Mouse (Mus musculus) neural tube, embryonic 14.5 days (tissue): ENCODE data around the gene Gcc1. TPM values are rescaled to one million over a fixed set of nuclear protein-coding genes. Genes with fewer than 3 reads are reported as not detected.

Source experiments
- ATAC-seq: fragments of 200-750 bp; cut with Nextera tagmentation; 2 replicates; pipeline ENCODE4 v1.8.0; 2017; ENCODE audit warnings: low read depth, mild to moderate bottlenecking, moderate TSS enrichment, moderate library complexity
- H3K27ac ChIP-seq: fragments of 300-500 bp; sonication (generic); 2 replicates; pipeline ENCODE4 v1.5.1; 2014; ENCODE audit warnings: low read depth, mild to moderate bottlenecking, control low read depth, low read length, moderate library complexity, mixed read lengths
- H3K27me3 ChIP-seq: fragments of 300-500 bp; sonication (generic); 2 replicates; pipeline ENCODE4 v1.6.1; 2014; ENCODE audit warnings: low read length; ENCODE audit not compliant: control insufficient read depth, insufficient read depth
- H3K36me3 ChIP-seq: fragments of 300-500 bp; sonication (generic); 2 replicates; pipeline ENCODE4 v1.6.1; 2014; ENCODE audit warnings: low read length, mixed read lengths; ENCODE audit not compliant: control insufficient read depth, insufficient read depth
- H3K4me1 ChIP-seq: fragments of 300-500 bp; sonication (generic); 2 replicates; pipeline ENCODE4 v1.6.1; 2014; ENCODE audit warnings: low read length; ENCODE audit not compliant: control insufficient read depth, insufficient read depth
- H3K4me2 ChIP-seq: fragments of 300-500 bp; sonication (generic); 2 replicates; pipeline ENCODE4 v1.6.1; 2014; ENCODE audit warnings: mild to moderate bottlenecking, low read depth, low read length, control low read depth
- H3K4me3 ChIP-seq: fragments of 300-500 bp; sonication (generic); 2 replicates; pipeline ENCODE4 v1.5.1; 2014; ENCODE audit warnings: low read depth, low read length, control low read depth, mixed read lengths
- H3K9ac ChIP-seq: fragments of 300-500 bp; sonication (generic); replicated peaks from 2 replicates; pipeline ENCODE4 v1.6.1; 2014; ENCODE audit warnings: low read depth, mild to moderate bottlenecking, control low read depth, low read length, mixed read lengths
- H3K9me3 ChIP-seq: fragments of 300-500 bp; sonication (generic); 2 replicates; pipeline ENCODE4 v1.6.1; 2016; ENCODE audit warnings: low read length; ENCODE audit not compliant: control insufficient read depth
- whole genome bisulfite sequencing: fragments of 180-500 bp; shearing (Covaris S2); extraction: QIAGEN DNeasy Blood & Tissue Kit; methylation state at CpG from one replicate; pipeline ENCODE4 v1.1.7; 2014; 5-methylcytosine and 5-hydroxymethylcytosine counted together
- polyA plus RNA-seq: library from polyadenylated mRNA; unstranded; fragments of >200 nt; fragmentation: Nextera tagmentation; extraction: Ambion mirVana; gene quantifications from 2 replicates; pipeline ENCODE4 v1.2.1, GENCODE M21; 2014

Gcc1 gene
- polyA plus RNA-seq, 1 experiment from 2014 or later = 5.9 TPM

DNA sequence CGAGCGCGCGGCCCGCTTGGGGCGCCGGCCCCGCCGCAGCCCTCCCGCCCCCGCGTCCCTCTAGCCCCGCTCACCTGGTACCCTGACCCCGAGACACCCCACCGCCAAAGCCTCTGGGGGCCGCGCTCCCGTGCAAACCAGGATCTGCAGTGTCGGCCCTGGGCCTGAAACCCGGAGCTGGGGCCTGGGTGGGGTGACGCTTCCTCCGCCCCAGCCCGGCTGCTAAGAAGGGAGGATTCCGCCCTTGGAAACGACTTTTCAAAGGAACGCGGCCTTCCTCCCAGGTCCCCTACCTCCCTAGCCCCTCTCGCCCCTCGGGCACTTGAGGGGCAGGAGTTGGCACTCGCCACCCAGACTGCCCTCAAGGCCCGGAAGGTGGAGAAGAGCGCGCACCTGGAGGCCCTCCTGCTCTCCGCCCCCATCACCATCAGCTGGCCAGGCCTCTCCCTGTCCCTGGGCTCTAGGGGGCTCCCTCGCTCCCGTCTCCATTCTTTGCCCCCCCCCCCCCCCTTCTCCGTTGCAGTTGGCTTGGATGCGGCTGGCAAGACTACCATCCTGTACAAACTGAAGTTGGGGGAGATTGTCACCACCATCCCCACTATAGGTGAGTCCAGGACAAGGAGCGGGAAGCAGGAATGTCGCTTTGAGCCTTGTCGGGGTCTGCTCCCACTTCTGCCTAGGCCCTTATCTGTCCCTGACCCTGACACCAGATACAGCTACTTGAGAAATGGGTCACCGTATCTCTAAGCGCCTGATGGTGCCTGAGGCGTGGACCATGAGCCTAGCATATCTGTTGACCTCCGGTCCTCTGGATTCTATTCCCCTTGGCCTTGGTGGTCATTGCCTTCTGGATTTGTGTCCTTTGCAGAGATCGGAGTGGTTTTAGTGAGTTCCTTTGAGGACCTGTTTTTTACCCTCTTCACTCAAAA lies 4.2 kb downstream of the Gcc1 start:
- Histone ChIP-seq H3K27me3 (0 out of 2 replicates have a peak, but pooled peaks cover 2% of the 10 kb centered on the region), H3K4me3 (peak overlapping the region; percentile 86), H3K4me2 (peak overlapping the region; percentile 64), H3K9ac (peak overlapping the region; percentile 98), H3K9me3 (no peaks in the 10 kb centered on the region), H3K36me3 (peaks cover 9% of the 10 kb centered on the region), H3K27ac (peak overlapping the region; percentile 84), H3K4me1 (peaks cover 32% of the 10 kb centered on the region)
- whole genome bisulfite sequencing = 11% methylated on average over 41 of the region's 46 CpGs
- peak; percentile 38 for ATAC-seq

DNA sequence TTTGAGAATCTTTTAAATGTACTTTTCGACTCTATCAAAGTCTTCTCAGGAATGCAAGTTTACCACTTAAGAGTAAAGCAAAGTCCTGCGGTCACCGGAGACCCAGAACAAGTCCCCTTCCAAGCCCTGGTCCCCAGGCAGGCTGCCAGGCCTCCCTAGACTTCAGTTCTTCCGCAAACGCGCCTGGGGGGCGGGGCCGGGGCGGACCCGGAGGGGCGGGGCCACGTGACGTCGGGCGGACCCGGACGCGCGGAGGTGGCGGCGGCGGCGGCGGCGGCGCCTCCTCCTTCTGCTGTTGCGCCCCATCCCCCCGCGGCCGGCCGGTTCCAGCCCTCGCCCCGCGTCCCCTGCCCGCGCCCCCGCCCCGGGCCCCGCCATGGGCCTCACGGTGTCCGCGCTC lies 4.9 kb downstream of the Gcc1 start, which contains the start of gene Arf5:
Gene Arf5, plus strand, starts transcription at position 248 of the 400 bp plus-strand sequence.
- 2% methylated on average over 20 of the region's 42 CpGs for WGBS

DNA sequence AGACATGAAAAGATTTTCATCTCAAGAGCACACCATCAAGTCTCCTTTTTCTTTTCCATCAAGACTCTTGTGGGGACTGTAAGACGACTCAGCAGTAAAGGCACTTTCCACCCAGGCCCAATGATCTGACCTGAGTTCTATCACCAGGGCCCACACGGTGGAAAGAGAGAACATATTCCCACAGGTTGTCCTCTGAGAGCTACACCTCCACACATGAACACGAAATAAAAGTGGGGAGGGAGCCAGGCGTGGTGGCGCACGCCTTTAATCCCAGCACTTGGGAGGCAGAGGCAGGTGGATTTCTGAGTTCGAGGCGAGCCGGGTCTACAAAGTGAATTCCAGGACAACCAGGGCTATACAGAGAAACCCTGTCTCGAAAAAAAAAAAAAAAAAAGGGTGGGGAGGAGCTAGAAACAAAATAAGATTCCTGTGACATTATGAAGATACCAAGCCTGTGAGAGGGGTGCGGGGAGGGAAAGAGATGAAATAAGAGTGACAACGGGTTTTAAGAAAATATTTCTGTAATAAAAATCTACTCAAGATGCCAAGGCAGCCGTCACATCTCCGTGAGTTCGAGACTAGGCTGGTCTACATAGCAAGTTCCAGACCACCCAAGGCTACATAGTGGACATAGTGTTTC lies 5.4 kb downstream of the Gcc1 start:
- no peak overlapping the region; the same call in 1 of the 2 replicates for H3K27ac ChIP-seq
- H3K9me3 ChIP-seq = no peaks in the 10 kb centered on the region
- ATAC-seq = no peak
- peak overlapping the region; percentile 64 for H3K4me2 ChIP-seq
- H3K4me1 ChIP-seq = peaks cover 32% of the 10 kb centered on the region
- H3K9ac ChIP-seq = 0 out of 2 replicates have a peak overlapping the region, but pooled peaks have one; percentile 98
- 0 out of 2 replicates have a peak, but pooled peaks cover 2% of the 10 kb centered on the region for H3K27me3 ChIP-seq
- peak overlapping the region; percentile 86 for H3K4me3 ChIP-seq
- peaks cover 21% of the 10 kb centered on the region for H3K36me3 ChIP-seq
- 71% methylated on average over 15 of the region's 15 CpGs for WGBS

More for the DNA sequence above, 4.9 kb downstream of the Gcc1 start, which contains the start of gene Arf5:
- peak within 1 kb of the TSS; percentile 84 for H3K27ac ChIP-seq
- 0 out of 2 replicates have a peak, but pooled peaks cover 2% of the 10 kb centered on the region for H3K27me3 ChIP-seq
- peaks cover 16% of the 10 kb centered on the region for H3K36me3 ChIP-seq
- H3K9me3 ChIP-seq = no peaks in the 10 kb centered on the region
- ATAC-seq = peak; percentile 72
- H3K4me3 ChIP-seq = peak within 1 kb of the TSS; percentile 86
- H3K4me1 ChIP-seq = peaks cover 32% of the 10 kb centered on the region
- H3K9ac ChIP-seq = peak within 1 kb of the TSS; percentile 98
- peak within 1 kb of the TSS; percentile 64 for H3K4me2 ChIP-seq

DNA sequence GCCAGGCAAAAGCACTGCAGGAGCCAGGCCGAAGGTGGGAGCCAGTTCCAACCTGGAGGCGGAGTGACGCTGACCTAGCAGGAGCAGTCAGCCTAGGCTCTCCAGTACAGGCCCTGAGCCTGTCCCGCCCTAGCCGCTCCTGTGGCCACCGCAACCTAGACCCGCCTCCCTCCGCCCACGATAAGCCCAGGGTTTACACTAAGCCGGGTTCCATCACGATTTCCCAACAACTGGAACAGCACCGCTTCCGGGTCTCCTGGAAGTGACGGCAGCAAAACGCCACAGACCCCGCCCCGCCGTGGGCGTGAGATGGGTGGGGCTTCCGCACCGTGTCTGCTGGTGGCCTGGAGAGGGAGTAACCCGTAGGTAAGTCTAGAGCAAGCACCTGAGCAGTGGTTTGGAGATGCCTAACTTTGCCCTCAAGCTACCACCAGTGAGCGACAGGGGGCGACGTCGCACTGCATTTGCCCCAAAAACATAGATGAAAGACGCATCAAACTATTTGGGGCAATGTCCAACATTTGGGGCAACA lies 6.7 kb downstream of the Gcc1 start:
- WGBS = under 1% methylated on average over 27 of the region's 27 CpGs
- peak overlapping the region; percentile 62 for H3K4me3 ChIP-seq
- H3K4me2 ChIP-seq = peak overlapping the region; percentile 75
- peak; percentile 88 for ATAC-seq
- H3K9me3 ChIP-seq = no peaks in the 10 kb centered on the region
- H3K27ac ChIP-seq = 0 out of 2 replicates have a peak overlapping the region, but pooled peaks have one; percentile 10
- peaks cover 32% of the 10 kb centered on the region for H3K4me1 ChIP-seq
- peaks cover 21% of the 10 kb centered on the region for H3K36me3 ChIP-seq
- peak overlapping the region; percentile 64 for H3K9ac ChIP-seq
- 0 out of 2 replicates have a peak, but pooled peaks cover 2% of the 10 kb centered on the region for H3K27me3 ChIP-seq

DNA sequence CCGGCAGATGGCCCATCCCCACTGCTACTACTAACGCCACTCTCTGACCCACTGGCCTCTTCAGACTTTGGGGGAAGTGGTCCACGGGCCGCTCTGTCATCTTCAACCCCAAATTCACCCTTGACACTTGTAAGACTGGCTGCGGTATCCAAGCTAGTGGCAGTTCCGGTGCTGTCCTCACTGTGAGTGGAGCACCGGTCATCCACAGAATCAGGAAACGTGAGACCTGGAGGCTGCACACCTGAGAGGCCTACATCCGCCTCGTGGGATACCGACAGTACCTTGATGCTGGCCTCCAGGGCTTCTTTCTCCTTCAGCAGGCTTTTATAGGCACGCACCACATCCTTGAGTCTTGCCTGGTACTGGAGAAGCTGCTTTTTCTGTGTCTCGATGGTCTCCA lies 7.3 kb downstream of the Gcc1 start:
- peaks cover 32% of the 10 kb centered on the region for H3K4me1 ChIP-seq
- 26% methylated on average over 13 of the region's 13 CpGs for WGBS
- no peaks in the 10 kb centered on the region for H3K9me3 ChIP-seq
- peak overlapping the region; percentile 62 for H3K4me3 ChIP-seq
- peak overlapping the region; percentile 75 for H3K4me2 ChIP-seq
- 0 out of 2 replicates have a peak, but pooled peaks cover 2% of the 10 kb centered on the region for H3K27me3 ChIP-seq
- ATAC-seq = no peak
- H3K36me3 ChIP-seq = peaks cover 18% of the 10 kb centered on the region
- H3K27ac ChIP-seq = no peak overlapping the region
- H3K9ac ChIP-seq = peak overlapping the region; percentile 64

DNA sequence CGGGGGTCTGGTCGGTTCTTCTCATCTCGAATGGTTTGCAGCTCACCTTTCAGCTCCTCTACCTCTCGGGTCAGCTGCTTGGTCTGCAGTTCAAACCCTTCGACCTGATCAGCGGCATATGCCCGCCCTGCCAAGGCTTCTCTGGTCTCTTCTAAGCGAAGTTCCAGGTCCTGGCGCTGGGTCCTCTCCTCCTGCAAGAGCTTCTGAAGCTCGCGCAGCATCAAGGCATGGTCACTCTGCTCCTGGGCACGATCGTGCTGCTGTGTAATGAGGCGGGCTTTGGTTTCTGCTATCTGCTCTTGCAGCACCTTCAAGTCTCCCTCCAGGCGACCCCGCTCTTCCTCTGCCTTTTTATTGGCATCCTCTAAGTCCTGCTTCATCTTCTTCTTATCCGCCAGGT lies 7.8 kb downstream of the Gcc1 start:
- Histone ChIP-seq H3K4me1 (peaks cover 32% of the 10 kb centered on the region), H3K4me2 (peak overlapping the region; percentile 75), H3K27me3 (0 out of 2 replicates have a peak, but pooled peaks cover 2% of the 10 kb centered on the region), H3K4me3 (peak overlapping the region; percentile 62), H3K9ac (no peak overlapping the region), H3K27ac (no peak overlapping the region), H3K36me3 (peaks cover 23% of the 10 kb centered on the region), H3K9me3 (no peaks in the 10 kb centered on the region)
- 81% methylated on average over 17 of the region's 17 CpGs for WGBS
- ATAC-seq = no peak

DNA sequence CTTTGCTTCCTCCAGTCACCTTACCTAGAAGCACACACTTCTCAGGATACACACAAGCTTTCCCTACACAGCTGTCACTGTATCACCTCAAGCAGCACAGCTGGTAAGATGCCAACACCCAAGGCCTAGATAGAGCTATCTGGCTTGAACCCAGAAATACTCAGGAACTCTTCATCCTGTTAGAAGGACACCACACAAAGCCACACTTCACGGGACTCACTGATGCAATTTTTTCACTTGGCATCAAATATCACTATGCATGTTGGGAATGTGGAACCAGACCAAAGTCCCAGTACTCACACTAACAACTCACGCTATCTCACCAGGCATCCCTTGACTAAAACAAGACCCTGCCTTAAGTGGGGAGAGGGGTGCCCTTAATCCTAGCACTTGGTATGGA lies 8.5 kb downstream of the Gcc1 start:
- 88% methylated on average over 2 of the region's 2 CpGs for WGBS

DNA sequence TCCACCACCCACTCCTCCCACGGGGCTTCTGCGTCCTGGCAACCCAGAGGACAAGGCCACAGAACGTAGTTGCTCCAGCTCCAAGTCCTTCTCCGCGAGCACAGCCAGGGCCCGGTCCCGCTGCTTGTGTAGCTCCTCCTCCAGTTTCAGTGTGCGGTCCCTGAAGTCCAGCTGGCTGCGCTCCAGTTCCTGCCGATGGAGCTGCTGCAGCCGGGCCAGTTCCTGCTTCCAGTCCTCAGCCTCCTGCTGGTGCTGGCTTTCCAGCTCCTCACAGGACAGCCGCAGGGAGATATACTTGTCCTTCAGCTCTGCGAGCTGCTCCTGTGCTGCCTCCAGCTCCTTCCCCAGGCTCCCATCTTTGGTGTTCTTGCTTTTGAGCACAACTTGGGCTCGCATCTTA lies 9.7 kb downstream of the Gcc1 start:
- no peak overlapping the region for H3K27ac ChIP-seq

More for the DNA sequence above, 8.5 kb downstream of the Gcc1 start:
- no peaks in the 10 kb centered on the region for H3K9me3 ChIP-seq
- ATAC-seq = no peak
- H3K4me1 ChIP-seq = peaks cover 27% of the 10 kb centered on the region
- H3K27ac ChIP-seq = no peak overlapping the region
- peak overlapping the region; percentile 75; the same call in 1 of the 2 replicates for H3K4me2 ChIP-seq
- H3K4me3 ChIP-seq = no peak overlapping the region
- H3K36me3 ChIP-seq = peaks cover 28% of the 10 kb centered on the region
- H3K27me3 ChIP-seq = 0 out of 2 replicates have a peak, but pooled peaks cover 2% of the 10 kb centered on the region
- H3K9ac ChIP-seq = no peak overlapping the region

More for the DNA sequence above, 9.7 kb downstream of the Gcc1 start:
- WGBS = 89% methylated on average over 14 of the region's 14 CpGs
- Histone ChIP-seq H3K4me3 (no peak overlapping the region), H3K27me3 (no peaks in the 10 kb centered on the region), H3K4me1 (peaks cover 20% of the 10 kb centered on the region), H3K4me2 (no peak overlapping the region), H3K9me3 (no peaks in the 10 kb centered on the region), H3K36me3 (peaks cover 28% of the 10 kb centered on the region), H3K9ac (no peak overlapping the region)
- no peak for ATAC-seq
